Comparison of ENCODE assay signal across 24 mouse cellular contexts in the genomic region with DNA sequence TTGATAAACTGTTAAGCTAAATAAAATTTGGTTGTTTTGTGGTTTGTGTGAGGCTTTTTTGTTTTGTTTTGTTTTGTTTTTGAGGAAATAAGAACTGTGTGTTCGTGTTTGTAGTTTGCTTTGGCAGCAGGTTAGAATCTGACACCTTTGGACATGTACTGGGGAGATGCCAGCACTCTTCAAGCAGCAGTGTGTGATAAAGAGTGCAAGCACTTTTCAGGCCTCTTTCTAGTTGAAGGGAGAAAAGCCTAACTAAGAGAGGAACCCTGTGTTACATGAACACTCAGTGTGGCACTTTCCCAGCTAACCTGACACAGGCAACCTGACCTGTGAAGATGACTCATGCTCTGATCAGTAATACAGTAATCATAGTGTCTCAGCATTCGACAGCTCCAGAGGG. TPM values are rescaled to one million over a fixed set of nuclear protein-coding genes. Genes with fewer than 3 reads are reported as not detected.
A peak's percentile ranks its signal among the peaks of the same experiment; 100 is the strongest.
DNase-seq lines count a peak whose midpoint lies in the region; ATAC-seq and TF ChIP-seq lines count a peak whose summit lies in the region.
"Had no signal": no experiment of that assay in that cellular context is flagged by ENCODE, and none has a peak within 500 bp of the region (broad histone marks: within the 10 kb centered on the region; RNA-seq: fewer than 3 reads in every experiment).

No protein-coding gene starts in this region.

- H3K4me1 ChIP-seq in liver, adult 2 months (ENCODE audit: control insufficient read depth, insufficient read depth, low read length), result peaks cover 6% of the 10 kb centered on the region
- H3K4me1 ChIP-seq in liver, embryonic 12.5 days, result 0 out of 2 replicates have a peak, but pooled peaks cover 1% of the 10 kb centered on the region
- H3K4me1 ChIP-seq in heart, embryonic 16.5 days (ENCODE audit: control insufficient read depth, insufficient read depth, low read length), result peaks cover 21% of the 10 kb centered on the region
- H3K4me1 ChIP-seq: embryonic facial prominence, embryonic 13.5 days; forebrain, embryonic 12.5 days; hindbrain, embryonic 10.5 days; midbrain, embryonic 15.5 days; neural tube, embryonic 12.5 days had no signal

- H3K9ac ChIP-seq in liver, adult 2 months (ENCODE audit: low read depth, low read length), result no peak overlapping the region
- H3K9ac ChIP-seq in liver, embryonic 12.5 days, result no peak overlapping the region
- no peak overlapping the region for H3K9ac ChIP-seq in heart, embryonic 16.5 days (ENCODE audit: low read length)
- H3K9ac ChIP-seq: embryonic facial prominence, embryonic 13.5 days; forebrain, embryonic 12.5 days; midbrain, embryonic 15.5 days; neural tube, embryonic 12.5 days had no signal

- peaks cover 23% of the 10 kb centered on the region for H3K36me3 ChIP-seq in liver, adult 2 months (ENCODE audit: control insufficient read depth, insufficient read depth, low read length)
- H3K36me3 ChIP-seq in liver, embryonic 12.5 days, result peaks cover 61% of the 10 kb centered on the region
- peaks cover 16% of the 10 kb centered on the region for H3K36me3 ChIP-seq in heart, embryonic 16.5 days (ENCODE audit: control insufficient read depth, insufficient read depth)

- no peak overlapping the region for H3K4me3 ChIP-seq in liver, adult 2 months (ENCODE audit: insufficient read depth, low read depth, low read length)
- H3K4me3 ChIP-seq in liver, embryonic 12.5 days, result no peak overlapping the region
- H3K4me3 ChIP-seq in heart, embryonic 16.5 days (ENCODE audit: low read length), result no peak overlapping the region
- H3K4me3 ChIP-seq: embryonic facial prominence, embryonic 13.5 days; erythroblast, embryonic 14.5 days; forebrain, embryonic 12.5 days; hindbrain, embryonic 10.5 days; midbrain, embryonic 15.5 days; neural tube, embryonic 12.5 days had no signal

- peak; percentile 61 to 68 for DNase-seq in heart, adult 18-20 months
- no peak for DNase-seq in heart, postnatal 36 days
- DNase-seq in liver, adult 2 months (ENCODE audit: extremely low read depth, low read depth, low spot score), result peak; percentile 77
- DNase-seq in Muller cell, postnatal 12 days (ENCODE audit: inconsistent ontology term), result peak; percentile 64
- DNase-seq in adrenal gland, postnatal 36 days, result no peak
- DNase-seq in adipocyte (ENCODE audit: low spot score), result no peak
- DNase-seq: adrenal gland, adult 2 months; cerebellum, adult 18-20 months; embryo, embryonic 11 days; kidney, postnatal 36 days; layer of hippocampus, postnatal 36 days; right cerebral cortex, postnatal 14 days had no signal

- no peaks in the 10 kb centered on the region for H3K9me3 ChIP-seq in liver, embryonic 12.5 days (replicated peaks)
- H3K9me3 ChIP-seq in heart, embryonic 16.5 days (replicated peaks; ENCODE audit: control insufficient read depth, low read length), result no peaks in the 10 kb centered on the region
- H3K9me3 ChIP-seq: embryonic facial prominence, embryonic 13.5 days; forebrain, embryonic 12.5 days; hindbrain, embryonic 10.5 days; midbrain, embryonic 15.5 days; neural tube, embryonic 12.5 days had no signal

- TF ChIP-seq POLR2A in liver, adult 2 months (IDR thresholded peaks at IDR 0.05; ENCODE audit: extremely low read depth, insufficient read depth, low read length), result no peak

- no peak overlapping the region for H3K27ac ChIP-seq in liver, adult 2 months (replicated peaks; ENCODE audit: insufficient read depth, low read depth, low read length)
- H3K27ac ChIP-seq in liver, embryonic 12.5 days, result no peak overlapping the region
- H3K27ac ChIP-seq in heart, embryonic 16.5 days (ENCODE audit: low read length), result peak overlapping the region; percentile 72
- H3K27ac ChIP-seq: embryonic facial prominence, embryonic 13.5 days; forebrain, embryonic 12.5 days; hindbrain, embryonic 10.5 days; macrophage; midbrain, embryonic 15.5 days; neural tube, embryonic 12.5 days had no signal

- intact Hi-C loops in heart, postnatal 36 days (cut with DNase I), result no loop called here

- H3K4me2 ChIP-seq in liver, embryonic 12.5 days, result no peak overlapping the region
- H3K4me2 ChIP-seq in heart, embryonic 16.5 days (ENCODE audit: low read depth, low read length), result peak overlapping the region; percentile 16; the same call in 1 of the 2 replicates
- H3K4me2 ChIP-seq: embryonic facial prominence, embryonic 13.5 days; forebrain, embryonic 12.5 days; liver, embryonic 11.5 days; midbrain, embryonic 15.5 days; neural tube, embryonic 12.5 days had no signal

- ATAC-seq in liver, embryonic 12.5 days, result no peak
- ATAC-seq in heart, embryonic 16.5 days (replicated peaks; ENCODE audit: extremely low read depth, insufficient read depth, low FRiP score), result peak; percentile 73
- ATAC-seq: intestine, postnatal 0 days; midbrain, embryonic 15.5 days; Patski had no signal

- H3K27me3 ChIP-seq in liver, adult 2 months (ENCODE audit: control insufficient read depth, insufficient read depth, low read length), result no peaks in the 10 kb centered on the region
- H3K27me3 ChIP-seq in liver, embryonic 12.5 days (replicated peaks), result no peaks in the 10 kb centered on the region
- H3K27me3 ChIP-seq in heart, embryonic 16.5 days (ENCODE audit: control insufficient read depth, insufficient read depth, low read length), result no peaks in the 10 kb centered on the region
- H3K27me3 ChIP-seq: embryonic facial prominence, embryonic 13.5 days; forebrain, embryonic 12.5 days; midbrain, embryonic 15.5 days; neural tube, embryonic 12.5 days; Patski had no signal

- 44% methylated on average over 2 of the region's 2 CpGs for WGBS in liver, adult 2 months
- 86% methylated on average over 2 of the region's 2 CpGs for WGBS in liver, embryonic 12.5 days (ENCODE audit: insufficient replicate concordance)
- 46% methylated on average over 2 of the region's 2 CpGs for WGBS in heart, embryonic 16.5 days

- no peaks in the 10 kb centered on the region; the same call in 1 of the 2 replicates for H3K79me2 ChIP-seq in liver, adult 2 months (ENCODE audit: control insufficient read depth, insufficient read depth, low read length)

- no peak for TF ChIP-seq CTCF in liver, adult 2 months (IDR thresholded peaks at IDR 0.05; ENCODE audit: low read depth, low read length)

RNA-seq across cellular contexts. Expression of a gene that starts 17.7 kb away (rescaled TPM):
- 10 to 100 TPM; 33.0 to 36.8 TPM for total RNA-seq in heart, adult 18-20 months (2021)
- 10 to 100 TPM; 41.8 to 44.2 TPM for total RNA-seq in heart, postnatal 36 days (2021)
- 115 and 138 TPM in 2 replicates for total RNA-seq in liver, adult 2 months (2014; rRNA removed)
- polyA plus RNA-seq in liver, adult 2 months (2012; rRNA removed), result 162 and 166 TPM in 2 replicates
- polyA plus RNA-seq in liver, embryonic 12.5 days (2016; fragmentation: Nextera tagmentation; extraction: Ambion mirVana), result 46.6 and 50.5 TPM in 2 replicates
- polyA plus RNA-seq in heart, embryonic 16.5 days (2015; fragmentation: Nextera tagmentation; extraction: Ambion mirVana), result 26.9 and 28.5 TPM in 2 replicates
- total RNA-seq in adrenal gland, postnatal 36 days (2021), result 10 to 100 TPM; 29.7 to 42.1 TPM

RNA-seq across cellular contexts. Expression of a gene that starts 18.1 kb away (rescaled TPM):
- 10 to 100 TPM; 66.2 to 80.3 TPM for total RNA-seq in heart, adult 18-20 months (2021)
- 10 to 100 TPM; 65.7 to 69.5 TPM for total RNA-seq in heart, postnatal 36 days (2021)
- total RNA-seq in liver, adult 2 months (2014; rRNA removed), result 26.6 and 29.1 TPM in 2 replicates
- 12.5 and 21.0 TPM in 2 replicates for polyA plus RNA-seq in liver, adult 2 months (2012; rRNA removed)
- 119 and 126 TPM in 2 replicates for polyA plus RNA-seq in liver, embryonic 12.5 days (2016; fragmentation: Nextera tagmentation; extraction: Ambion mirVana)
- 90.4 and 90.5 TPM in 2 replicates for polyA plus RNA-seq in heart, embryonic 16.5 days (2015; fragmentation: Nextera tagmentation; extraction: Ambion mirVana)
- total RNA-seq in adrenal gland, postnatal 36 days (2021), result 10 to 100 TPM; 81.9 to 98.1 TPM

RNA-seq across cellular contexts. Expression of a gene that starts 24.7 kb away (rescaled TPM):
- total RNA-seq in heart, adult 18-20 months (2021), result 1 to 10 TPM in 1 of 2 experiments, under 1 TPM in 1; 0.67 to 1.1 TPM
- 1 to 10 TPM; 1.1 to 1.5 TPM for total RNA-seq in heart, postnatal 36 days (2021)
- under 0.01 TPM in 1 of 2 replicates, not detected in the other for total RNA-seq in liver, adult 2 months (2014; rRNA removed)
- 0.02 TPM in 1 of 2 replicates, not detected in the other for polyA plus RNA-seq in liver, adult 2 months (2012; rRNA removed)
- polyA plus RNA-seq in liver, embryonic 12.5 days (2016; fragmentation: Nextera tagmentation; extraction: Ambion mirVana), result 0.11 and 0.12 TPM in 2 replicates
- 1.5 and 2.7 TPM in 2 replicates for polyA plus RNA-seq in heart, embryonic 16.5 days (2015; fragmentation: Nextera tagmentation; extraction: Ambion mirVana)
- under 1 TPM; 0.17 to 0.36 TPM for total RNA-seq in adrenal gland, postnatal 36 days (2021)
- polyA plus RNA-seq: erythroblast, embryonic 14.5 days; macrophage had no signal

RNA-seq across cellular contexts. Expression of a gene that starts 26.0 kb away (rescaled TPM):
- total RNA-seq in heart, adult 18-20 months (2021), result under 1 TPM in 1 of 2 experiments, not detected in 1; 0.54 TPM
- total RNA-seq in heart, postnatal 36 days (2021), result not detected
- 0.54 and 0.92 TPM in 2 replicates for total RNA-seq in liver, adult 2 months (2014; rRNA removed)
- 0.20 and 0.68 TPM in 2 replicates for polyA plus RNA-seq in liver, adult 2 months (2012; rRNA removed)
- 2.6 and 4.7 TPM in 2 replicates for polyA plus RNA-seq in liver, embryonic 12.5 days (2016; fragmentation: Nextera tagmentation; extraction: Ambion mirVana)
- polyA plus RNA-seq in heart, embryonic 16.5 days (2015; fragmentation: Nextera tagmentation; extraction: Ambion mirVana), result 0.89 and 2.4 TPM in 2 replicates
- total RNA-seq in adrenal gland, postnatal 36 days (2021), result not detected
- total RNA-seq: adrenal gland, adult 2 months had no signal
- polyA plus RNA-seq: erythroblast, embryonic 14.5 days; macrophage had no signal

RNA-seq across cellular contexts. Expression of a gene that starts 53.7 kb away (rescaled TPM):
- total RNA-seq in heart, adult 18-20 months (2021), result 1 to 10 TPM; 4.2 to 4.7 TPM
- total RNA-seq in heart, postnatal 36 days (2021), result 1 to 10 TPM; 5.4 to 9.0 TPM
- 1.2 and 2.0 TPM in 2 replicates for total RNA-seq in liver, adult 2 months (2014; rRNA removed)
- polyA plus RNA-seq in liver, adult 2 months (2012; rRNA removed), result 7.0 and 10.6 TPM in 2 replicates
- 0.21 and 0.41 TPM in 2 replicates for polyA plus RNA-seq in liver, embryonic 12.5 days (2016; fragmentation: Nextera tagmentation; extraction: Ambion mirVana)
- polyA plus RNA-seq in heart, embryonic 16.5 days (2015; fragmentation: Nextera tagmentation; extraction: Ambion mirVana), result 9.7 and 11.3 TPM in 2 replicates
- total RNA-seq in adrenal gland, postnatal 36 days (2021), result 1 to 10 TPM; 6.5 to 6.6 TPM
- polyA plus RNA-seq: erythroblast, embryonic 14.5 days; Patski had no signal

Comparison
In these comparisons a context has a peak if more than half of its experiments do, and no peak if none do; other contexts are left out.
1. DNase-seq: peak in heart, adult 18-20 months (2 of 2), liver, adult 2 months (single experiment) and Muller cell, postnatal 12 days (single experiment); none in heart, postnatal 36 days (0 of 2), adrenal gland, postnatal 36 days (0 of 2) and adipocyte (single experiment).